Mouse (Mus musculus) lung, embryonic 14.5 days (tissue): ENCODE results near the gene Gps2. TPM values are rescaled to one million over a fixed set of nuclear protein-coding genes. Genes with fewer than 3 reads are reported as not detected.

ENCODE experiments used
- ATAC-seq: fragments of 200-750 bp; cut with Nextera tagmentation; 2 replicates; pipeline ENCODE4 v1.8.0; 2017; ENCODE audit warnings: mild to moderate bottlenecking, moderate TSS enrichment, moderate library complexity; ENCODE audit not compliant: insufficient read depth
- DNase-seq: peaks from one replicate; pipeline ENCODE4 v3.0.0-alpha.2; 2015
- H3K27ac ChIP-seq: fragments of 300-500 bp; sonication (generic); 2 replicates; pipeline ENCODE4 v1.5.1; 2014; ENCODE audit warnings: low read depth, mild to moderate bottlenecking, moderate library complexity
- H3K27me3 ChIP-seq: fragments of 300-500 bp; sonication (generic); 2 replicates; pipeline ENCODE4 v1.6.1; 2014; ENCODE audit warnings: low read length, control low read depth; ENCODE audit not compliant: insufficient read depth
- H3K36me3 ChIP-seq: fragments of 300-500 bp; sonication (generic); 2 replicates; pipeline ENCODE4 v1.6.1; 2014; ENCODE audit warnings: control low read depth; ENCODE audit not compliant: insufficient read depth
- H3K4me1 ChIP-seq: fragments of 300-500 bp; sonication (generic); 2 replicates; pipeline ENCODE4 v1.6.1; 2014; ENCODE audit warnings: antibody characterized with exemption, control low read depth; ENCODE audit not compliant: insufficient read depth
- H3K4me2 ChIP-seq: fragments of 300-500 bp; sonication (generic); 2 replicates; pipeline ENCODE4 v1.6.1; 2014; ENCODE audit warnings: mild to moderate bottlenecking
- H3K4me3 ChIP-seq: fragments of 300-500 bp; sonication (generic); 2 replicates; pipeline ENCODE4 v1.5.1; 2014; ENCODE audit warnings: low read depth, low read length
- H3K9ac ChIP-seq: fragments of 300-500 bp; sonication (generic); 2 replicates; pipeline ENCODE4 v1.6.1; 2014
- H3K9me3 ChIP-seq: fragments of 300-500 bp; sonication (generic); 2 replicates; pipeline ENCODE4 v1.6.1; 2016; ENCODE audit warnings: low read depth, low read length, control low read depth
- CTCF ChIP-seq: IDR thresholded peaks from 2 replicates; pipeline ENCODE4 v1.5.1; 2016; ENCODE audit warnings: antibody characterized with exemption, low read depth
- WGBS: fragments of 180-500 bp; shearing (Covaris S2); extraction: QIAGEN DNeasy Blood & Tissue Kit; methylation state at CpG from one replicate; pipeline ENCODE4 v1.1.7; 2014; 5-methylcytosine and 5-hydroxymethylcytosine counted together
- polyA plus RNA-seq: library from polyadenylated mRNA; unstranded; fragments of >200 nt; fragmentation: Nextera tagmentation; extraction: Ambion mirVana; gene quantifications from 2 replicates; pipeline ENCODE4 v1.2.1, GENCODE M21; 2014

The Gps2 gene
- polyA plus RNA-seq, 1 experiment from 2014 or later, result 78.6 TPM

DNA sequence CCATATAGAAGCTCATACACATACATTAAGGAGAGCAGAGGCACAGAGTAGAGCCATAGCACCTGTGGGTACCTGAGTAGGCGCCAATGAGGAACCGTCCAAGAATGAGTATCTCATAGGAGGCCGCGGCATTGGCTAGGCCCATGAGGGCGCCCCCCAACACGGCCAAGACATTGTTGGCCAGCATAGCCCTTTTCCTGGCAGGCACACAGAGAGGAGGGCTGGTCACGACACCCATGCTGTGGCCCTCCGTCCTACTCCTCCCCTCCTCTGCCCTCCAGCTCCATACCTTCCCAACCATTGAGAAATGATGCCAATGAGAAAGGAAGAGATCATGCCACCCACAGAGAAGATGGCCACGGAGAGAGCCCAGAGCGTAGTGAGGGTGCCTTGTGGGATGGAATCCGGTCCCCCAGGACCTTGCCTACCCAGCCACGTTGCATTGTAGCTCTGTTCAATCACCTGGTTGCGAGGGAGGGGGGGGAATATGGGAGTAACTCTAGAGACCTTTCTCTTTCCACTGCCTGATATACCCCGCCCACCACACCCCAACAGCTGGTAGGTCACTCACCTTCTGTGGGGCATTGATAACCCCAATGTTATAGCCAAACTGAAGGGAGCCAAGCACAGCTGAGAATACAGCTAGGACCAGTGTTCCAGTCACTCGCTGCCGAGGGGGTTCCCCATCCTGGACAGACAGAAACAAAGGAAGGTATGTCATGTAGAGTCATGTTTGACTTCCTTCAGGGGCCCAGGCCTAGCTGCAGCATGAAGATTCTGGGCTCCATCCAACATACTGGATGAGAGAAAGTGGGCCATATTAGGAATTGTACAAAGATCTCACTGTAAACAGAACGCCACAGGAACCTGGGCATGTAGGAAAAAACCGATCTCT is 32.6 kb downstream of the Gps2 start:
- no peak overlapping the region; the same call in 1 of the 2 replicates for H3K9ac ChIP-seq
- TF ChIP-seq CTCF, result no peak

DNA sequence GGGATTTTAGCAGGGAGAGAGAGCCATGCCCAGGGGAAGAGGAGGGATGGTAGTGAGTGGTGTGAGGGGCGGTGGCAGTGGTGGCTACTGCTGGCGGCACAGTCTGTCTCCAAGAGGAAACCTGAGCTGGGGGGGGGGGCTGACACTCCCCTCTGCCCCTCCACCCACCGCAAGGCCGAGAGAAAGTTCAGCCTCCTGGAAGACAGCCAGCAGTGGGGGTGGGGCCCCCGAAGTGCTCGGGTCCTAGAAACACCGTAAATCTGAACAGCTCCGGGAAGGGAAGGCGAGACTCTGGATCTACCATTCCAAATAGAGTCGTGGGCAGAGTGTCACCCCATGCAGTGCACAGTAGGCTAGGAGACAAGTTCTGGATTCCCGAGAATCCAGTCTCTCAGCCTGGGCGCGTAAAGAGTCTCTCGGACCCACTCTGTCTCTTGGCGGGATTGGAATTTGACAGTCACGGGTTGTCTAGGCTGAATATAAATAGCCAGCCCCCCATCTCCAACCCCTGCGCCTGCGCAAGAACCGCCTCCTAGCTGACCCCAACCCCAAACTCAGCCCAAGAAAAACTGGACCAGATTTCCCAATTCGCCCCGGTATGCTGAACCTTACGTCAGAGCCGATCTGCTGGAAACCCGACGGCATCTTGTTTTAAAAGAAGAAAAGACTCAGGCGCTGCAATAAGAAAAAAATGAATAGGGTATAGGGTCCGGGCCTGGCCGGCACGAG is 33.8 kb downstream of the Gps2 start:
- Histone ChIP-seq H3K27ac (peak overlapping the region; percentile 83), H3K36me3 (peaks cover 29% of the 10 kb centered on the region; the same call in 1 of the 2 replicates), H3K4me3 (peak overlapping the region; percentile 52), H3K27me3 (no peaks in the 10 kb centered on the region), H3K9ac (peak overlapping the region; percentile 61), H3K9me3 (no peaks in the 10 kb centered on the region), H3K4me1 (peaks cover 13% of the 10 kb centered on the region; the same call in 1 of the 2 replicates), H3K4me2 (peak overlapping the region; percentile 69)
- DNase-seq, result peak; percentile 83
- TF ChIP-seq CTCF, result no peak
- ATAC-seq, result peak; percentile 48
- WGBS, result 1% methylated on average over 29 of the region's 29 CpGs

More for the DNA sequence above, 32.6 kb downstream of the Gps2 start:
- WGBS, result 88% methylated on average over 18 of the region's 18 CpGs
- no peak for ATAC-seq
- Histone ChIP-seq H3K36me3 (peaks cover 34% of the 10 kb centered on the region; the same call in 1 of the 2 replicates), H3K27me3 (no peaks in the 10 kb centered on the region), H3K4me2 (peak overlapping the region; percentile 69), H3K4me3 (peak overlapping the region; percentile 52), H3K4me1 (peaks cover 13% of the 10 kb centered on the region; the same call in 1 of the 2 replicates), H3K27ac (0 out of 2 replicates have a peak overlapping the region, but pooled peaks have one; percentile 83), H3K9me3 (no peaks in the 10 kb centered on the region)
- DNase-seq, result no peak

DNA sequence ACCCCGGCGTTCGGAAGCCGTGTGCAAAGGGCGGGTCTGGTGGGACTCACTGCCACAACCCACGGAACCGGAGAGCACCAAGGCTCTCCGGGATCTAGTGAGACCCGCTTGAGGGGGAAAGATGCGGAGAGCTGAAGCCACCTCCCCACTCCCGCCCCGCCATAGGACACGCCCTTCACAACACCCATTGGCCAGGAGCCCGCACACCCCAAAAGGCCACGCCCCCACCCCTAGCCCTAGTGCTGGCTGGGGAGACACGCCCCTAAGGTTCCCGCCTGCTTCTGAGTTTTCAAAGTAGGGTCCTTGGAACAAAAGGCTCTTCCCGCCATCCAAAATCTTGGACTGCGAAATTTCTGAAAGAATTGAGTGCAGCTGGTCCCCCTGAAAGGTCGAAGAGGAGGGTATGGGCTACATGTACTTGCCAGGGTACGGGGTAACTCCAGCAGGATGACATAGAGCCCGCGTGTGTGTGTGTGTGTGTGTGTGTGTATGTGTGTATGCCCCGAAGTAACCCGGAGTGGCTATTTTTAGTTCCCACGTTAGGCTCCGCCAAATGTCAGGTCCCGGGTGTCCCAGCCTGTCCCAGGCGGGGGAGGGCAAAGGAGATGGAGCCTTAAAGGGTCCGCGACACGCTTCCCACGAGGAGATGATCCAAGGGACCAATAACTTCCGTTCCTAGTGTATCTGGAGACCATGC is 34.5 kb downstream of the Gps2 start, which contains the start of gene Slc2a4:
Gene Slc2a4, minus strand, starts transcription at position 123 of the 697 bp plus-strand sequence.
- H3K27ac ChIP-seq, result peak within 1 kb of the TSS; percentile 83
- H3K27me3 ChIP-seq, result no peaks in the 10 kb centered on the region
- H3K4me2 ChIP-seq, result peak within 1 kb of the TSS; percentile 69
- 1% methylated on average over 34 of the region's 34 CpGs for WGBS
- no peaks in the 10 kb centered on the region for H3K9me3 ChIP-seq
- H3K4me1 ChIP-seq, result peaks cover 13% of the 10 kb centered on the region; the same call in 1 of the 2 replicates
- DNase-seq (peak; percentile 98), ATAC-seq (peak; percentile 92)
- TF ChIP-seq CTCF, result no peak
- peaks cover 22% of the 10 kb centered on the region; the same call in 1 of the 2 replicates for H3K36me3 ChIP-seq
- H3K4me3 ChIP-seq, result peak within 1 kb of the TSS; percentile 52
- H3K9ac ChIP-seq, result peak within 1 kb of the TSS; percentile 61

DNA sequence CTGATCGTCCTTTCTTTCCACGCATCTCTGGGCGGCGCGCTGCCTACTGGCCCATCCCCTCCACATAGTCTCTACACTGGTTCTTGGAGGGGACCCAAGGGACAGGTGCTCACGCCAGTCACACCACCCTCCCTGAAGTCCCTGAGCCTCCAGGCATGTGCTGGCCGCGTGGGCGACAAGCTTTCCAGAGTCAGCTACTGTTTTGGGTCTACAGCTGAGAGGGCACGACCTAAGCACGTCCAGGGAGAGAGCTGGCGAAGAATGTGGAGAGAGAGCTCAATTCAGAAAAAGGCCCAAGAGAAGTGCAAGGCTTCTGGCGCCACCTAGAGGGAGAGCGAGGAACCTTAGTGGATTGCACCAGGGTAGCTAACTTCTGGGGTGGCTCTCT is 35.1 kb downstream of the Gps2 start:
- DNase-seq (peak; percentile 97), ATAC-seq (peak; percentile 50)
- Histone ChIP-seq H3K4me2 (peak overlapping the region; percentile 69), H3K4me3 (peak overlapping the region; percentile 52), H3K9me3 (no peaks in the 10 kb centered on the region), H3K9ac (peak overlapping the region; percentile 51), H3K27me3 (no peaks in the 10 kb centered on the region), H3K36me3 (peaks cover 22% of the 10 kb centered on the region; the same call in 1 of the 2 replicates), H3K4me1 (peaks cover 13% of the 10 kb centered on the region; the same call in 1 of the 2 replicates), H3K27ac (peak overlapping the region; percentile 83)
- peak; percentile 96 for TF ChIP-seq CTCF
- 0% methylated on average over 14 of the region's 14 CpGs for WGBS

DNA sequence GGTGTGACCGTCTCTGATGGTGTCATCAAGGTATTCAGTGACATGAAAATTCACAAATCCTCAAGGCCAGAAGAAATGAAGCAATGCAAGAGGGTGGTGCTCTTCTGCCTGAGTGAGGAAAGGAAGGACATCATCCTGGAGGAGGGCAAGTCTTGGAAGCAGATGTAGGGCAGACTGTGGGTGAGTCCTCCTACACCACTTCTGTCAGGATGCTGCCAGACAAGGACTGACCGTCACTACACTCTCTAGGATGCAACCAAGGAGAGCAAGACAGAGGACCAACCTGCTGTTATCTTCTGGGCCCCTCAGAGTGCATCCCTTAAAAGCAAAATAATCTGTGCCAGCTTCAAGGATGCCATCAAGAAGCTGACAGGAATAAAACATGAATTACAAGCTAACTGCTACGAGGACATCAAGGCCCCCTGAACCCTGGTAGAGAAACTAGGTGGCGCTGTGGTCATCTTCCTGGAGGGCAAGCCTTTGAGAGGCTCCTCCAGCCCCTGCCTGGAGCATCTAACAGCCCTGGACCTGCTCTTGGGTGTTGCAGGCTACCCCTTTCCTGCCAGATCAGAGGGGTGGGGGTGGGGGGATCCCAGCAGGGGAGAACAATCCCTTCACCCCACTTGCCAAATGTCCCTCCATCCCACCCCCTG is 37.2 kb downstream of the Gps2 start:
- TF ChIP-seq CTCF, result peak; percentile 34; the same call in 1 of the 2 replicates
- Histone ChIP-seq H3K9me3 (no peaks in the 10 kb centered on the region), H3K27ac (no peak overlapping the region), H3K27me3 (no peaks in the 10 kb centered on the region), H3K36me3 (no peaks in the 10 kb centered on the region), H3K4me1 (peaks cover 8% of the 10 kb centered on the region; the same call in 1 of the 2 replicates), H3K9ac (no peak overlapping the region), H3K4me2 (no peak overlapping the region), H3K4me3 (no peak overlapping the region)
- ATAC-seq (no peak), DNase-seq (peak; percentile 52)
- WGBS, result 35% methylated on average over 4 of the region's 4 CpGs

GRCm38 (mm10) chr11:69952274-69952673 is 38.6 kb downstream of the Gps2 start:
- DNase-seq (no peak), ATAC-seq (no peak)
- 57% methylated on average over 1 of the region's 1 CpGs for WGBS

More at GRCm38 (mm10) chr11:69952274-69952673, 38.6 kb downstream of the Gps2 start:
- H3K36me3 ChIP-seq, result no peaks in the 10 kb centered on the region
- no peak overlapping the region for H3K4me3 ChIP-seq
- no peaks in the 10 kb centered on the region for H3K27me3 ChIP-seq
- H3K27ac ChIP-seq, result no peak overlapping the region
- no peak overlapping the region for H3K4me2 ChIP-seq
- no peaks in the 10 kb centered on the region for H3K4me1 ChIP-seq
- H3K9me3 ChIP-seq, result no peaks in the 10 kb centered on the region
- H3K9ac ChIP-seq, result no peak overlapping the region
- peak; percentile 38 for TF ChIP-seq CTCF
